Mouse (Mus musculus) CD4-positive naive resting alpha-beta T cell, adult 57 days (primary cell): Measurements from ENCODE around the gene Tsga13. TPM values are rescaled to one million over a fixed set of nuclear protein-coding genes. Genes with fewer than 3 reads are reported as not detected.

ENCODE experiments used
- total RNA-seq: library from RNA; stranded (reverse); gene quantifications from one replicate; pipeline ENCODE4 v1.2.4, GENCODE M21; 2023

Tsga13 gene
- not detected for total RNA-seq

DNA sequence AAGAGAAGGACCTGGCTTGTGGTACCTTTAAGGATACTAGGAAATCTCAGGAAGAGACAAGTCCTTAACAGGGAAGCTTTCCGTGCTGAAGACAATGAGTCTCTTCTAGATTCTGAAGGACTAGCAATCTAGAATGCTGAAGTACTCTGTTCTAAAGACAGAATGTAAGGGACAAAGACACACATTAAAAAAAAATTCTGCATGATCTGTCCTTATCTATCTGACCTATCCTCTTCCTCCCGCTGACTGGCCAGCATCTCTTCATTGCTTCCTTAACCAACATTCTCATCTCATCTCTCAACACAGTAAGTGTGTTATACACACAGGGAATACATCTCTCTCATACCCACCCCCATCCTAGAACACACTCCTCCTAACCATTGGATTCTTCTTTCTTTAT is at the start of gene Tsga13:
Tsga13 (minus strand) TSS at position 101 of the 400 bp plus-strand sequence.

DNA sequence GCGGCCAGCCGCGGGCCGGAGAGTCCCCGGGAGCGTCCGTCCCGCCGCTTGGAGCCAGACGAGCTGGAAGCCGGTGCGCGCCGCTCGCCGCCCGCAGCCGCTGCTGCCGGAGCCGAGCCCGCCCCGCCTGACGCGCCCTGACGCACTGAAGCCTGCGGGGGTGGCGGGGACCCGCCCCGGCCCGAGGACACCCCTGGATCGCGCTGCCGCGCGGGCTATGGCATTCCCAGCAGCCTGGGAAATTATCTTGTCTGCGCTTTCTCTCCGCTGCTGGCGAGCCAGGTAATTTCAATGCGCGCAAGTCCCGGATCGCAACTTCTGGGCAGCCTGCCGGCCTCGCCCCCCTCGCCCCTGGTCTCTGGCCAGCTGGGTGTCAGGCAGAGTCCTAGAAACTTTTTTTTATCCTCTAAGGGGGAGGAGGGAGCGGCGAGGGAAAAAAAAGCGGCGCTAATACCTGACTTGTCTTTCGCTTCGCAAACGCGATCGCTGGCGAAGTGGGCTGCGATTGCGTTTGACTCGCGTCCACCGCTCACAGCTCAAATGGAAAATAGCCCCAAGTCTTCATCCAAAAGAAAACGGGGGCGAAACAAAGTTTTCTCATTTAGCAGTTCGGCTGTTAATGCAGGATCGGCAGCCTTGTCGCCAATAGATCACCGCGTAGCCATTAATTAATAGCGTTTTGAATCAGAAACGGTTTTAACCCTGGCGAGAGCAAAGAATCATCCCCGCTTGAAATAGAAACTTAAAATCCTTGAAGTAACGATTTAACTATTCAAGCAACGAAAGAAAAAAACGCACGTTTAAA is 43.6 kb upstream of the Tsga13 start, which contains the start of gene Klf14:
Klf14 (minus strand) TSS at position 343 of the 805 bp plus-strand sequence.

DNA sequence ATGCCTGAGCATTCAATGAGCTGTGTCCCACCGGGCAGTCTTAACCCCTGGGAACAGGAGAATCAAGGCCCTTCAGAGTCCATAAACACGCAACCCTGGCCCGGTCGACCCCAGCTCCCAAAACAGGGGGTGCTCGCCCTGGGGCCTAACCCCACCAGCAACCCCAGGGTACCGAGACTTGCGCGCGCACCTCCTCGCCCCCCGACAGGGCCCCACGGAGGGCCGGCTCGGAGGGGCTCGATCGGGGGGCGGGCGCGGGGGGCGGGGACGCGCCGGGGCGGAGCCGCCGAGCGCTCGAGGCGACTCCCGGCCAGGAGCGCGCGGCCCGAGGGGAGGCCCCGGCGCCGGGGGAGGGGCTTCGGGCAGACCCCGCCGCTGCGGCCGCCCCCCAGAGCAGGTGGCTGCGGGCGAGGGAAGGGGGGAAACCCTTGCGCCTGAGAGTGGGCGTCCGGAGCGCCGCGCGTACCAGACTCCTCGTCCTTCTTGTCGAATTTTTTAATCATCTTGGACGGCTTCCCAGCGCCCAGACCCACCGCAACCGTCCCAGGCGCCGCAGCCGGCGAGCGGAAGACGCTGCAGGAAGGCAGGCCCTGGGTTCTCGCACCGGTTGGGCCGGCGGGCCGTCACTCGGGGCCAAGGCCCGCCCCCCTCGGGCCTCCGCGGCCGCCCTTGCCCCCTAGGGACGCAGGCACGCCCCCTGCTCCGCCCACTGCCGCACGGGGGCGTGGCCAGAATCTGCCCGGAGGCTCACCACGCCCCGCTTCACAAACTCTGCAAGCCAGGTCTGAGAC is 19.0 kb downstream of the Tsga13 start, which contains the start of gene Copg2:
Copg2 (minus strand) TSS at position 600 of the 791 bp plus-strand sequence.

Other genes starting within 250 kb of the Tsga13 start
- 14.0 TPM for gene Cep41, start 221.8 kb downstream of the Tsga13 start, total RNA-seq
- gene Mest, start 192.0 kb downstream of the Tsga13 start, total RNA-seq = not detected
- 27.5 TPM for gene Copg2, start 18.8 kb downstream of the Tsga13 start, total RNA-seq
- not detected for gene Klf14, start 43.5 kb upstream of the Tsga13 start, total RNA-seq